Mouse (Mus musculus) liver, postnatal 0 days (tissue): ENCODE results near the gene Cfap77.

ENCODE experiments used
- CTCF ChIP-seq: sonication (generic); IDR thresholded peaks from 2 replicates; pipeline ENCODE4 v1.5.1; 2016; ENCODE audit warnings: antibody characterized with exemption, low read depth
- EP300 ChIP-seq: IDR thresholded peaks from 2 replicates; pipeline ENCODE4 v1.6.1; 2016; ENCODE audit warnings: antibody characterized with exemption, low read depth, mild to moderate bottlenecking

- TF ChIP-seq CTCF (no peak), EP300 (no peak)
These were observed 88.6 kb downstream of the Cfap77 start for GRCm38 (mm10) chr2:28966151-28966795.
